Mouse (Mus musculus) adrenal gland, postnatal 10 days (tissue): ENCODE results near the gene Med20. TPM values are rescaled to one million over a fixed set of nuclear protein-coding genes. Genes with fewer than 3 reads are reported as not detected.
"Not testable (repeated sequence)": the region's sequence is repeated elsewhere in the genome, so short reads cannot be mapped to it uniquely, and the experiment has no call there.

ENCODE experiments used
- DNase-seq: peaks from one replicate; pipeline ENCODE4 v3.0.0; 2021; ENCODE audit warnings: mixed read lengths
- total RNA-seq, 2 experiments: library from RNA; stranded (reverse); gene quantifications; 2 replicates each; pipeline ENCODE4 v1.2.3; 2021

The Med20 gene
- total RNA-seq, 2 experiments from 2014 or later = 38.1 to 39.8 TPM

GRCm38 (mm10) chr17:47626031-47626430 lies 14.6 kb downstream of the Med20 start:
- DNase-seq = no peak

DNA sequence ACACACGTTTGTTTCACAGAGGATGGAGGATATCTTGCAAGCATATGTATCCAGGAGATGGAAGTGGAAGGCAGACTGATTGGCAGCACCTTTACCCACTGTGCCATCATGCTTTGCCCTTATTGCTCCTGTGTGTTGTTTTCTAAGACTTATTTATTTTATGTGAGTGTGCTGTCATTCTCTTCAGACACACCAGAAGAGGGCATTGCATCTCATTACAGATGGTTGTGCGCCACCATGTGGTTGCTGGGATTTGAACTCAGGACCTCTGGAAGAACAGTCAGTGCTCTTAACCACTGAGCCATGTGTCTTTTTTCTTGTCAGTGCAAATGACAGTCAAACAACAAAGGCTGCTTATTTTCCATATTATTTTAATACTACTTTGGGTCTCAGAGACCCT lies 16.4 kb downstream of the Med20 start:
- DNase-seq = no peak

GRCm38 (mm10) chr17:47628851-47629676 lies 17.7 kb downstream of the Med20 start:
- DNase-seq = peak; percentile 98

DNA sequence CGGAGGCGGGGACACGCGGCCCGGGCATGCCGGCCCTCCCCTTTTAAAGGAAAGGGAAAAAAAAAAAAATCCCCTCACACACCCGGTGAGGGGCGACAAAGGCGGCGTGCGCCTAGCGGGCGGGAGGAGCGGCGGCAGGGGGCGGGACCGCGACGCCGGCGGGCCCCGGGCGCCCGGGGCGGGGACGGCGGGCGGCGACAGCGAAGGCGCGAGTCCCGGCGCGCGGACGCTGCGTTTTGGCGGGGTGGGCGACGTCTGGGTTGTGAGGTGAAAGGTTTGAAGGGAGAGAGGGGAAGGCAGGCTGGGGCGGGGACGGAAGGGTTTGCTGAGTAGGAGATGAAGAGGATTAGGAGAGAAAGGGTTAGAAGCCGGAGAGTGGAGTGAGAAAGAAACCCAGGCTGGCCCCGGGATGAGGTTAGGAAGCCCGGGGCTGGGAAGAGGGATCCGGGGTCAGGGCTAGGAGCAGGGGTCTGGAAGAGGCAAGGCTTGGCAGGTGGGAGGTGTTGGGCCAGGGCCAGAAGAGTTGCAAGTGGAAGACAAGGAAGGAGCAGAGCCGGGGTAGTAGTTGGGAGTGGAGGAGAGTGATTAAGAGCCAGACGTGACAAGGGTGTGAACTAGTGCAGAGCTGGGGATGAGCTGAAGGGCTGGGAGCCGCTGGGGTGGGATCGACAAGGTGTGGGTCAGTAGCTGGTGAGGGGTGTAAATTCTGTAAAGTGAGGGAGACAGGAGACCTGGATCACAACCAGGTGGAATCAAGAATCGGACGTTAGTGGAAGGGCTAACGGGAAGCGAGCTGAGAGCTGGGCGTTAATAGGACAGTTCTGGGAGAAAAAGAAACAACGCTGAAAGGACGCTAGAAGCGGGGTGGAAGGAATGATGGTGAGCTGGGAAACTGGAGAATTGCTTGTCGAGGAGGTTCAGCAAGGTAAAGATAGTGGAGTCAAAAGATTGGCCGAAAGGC lies 18.6 kb downstream of the Med20 start:
- DNase-seq = no peak

- no peak for DNase-seq
Observed at GRCm38 (mm10) chr17:47630678-47631065, 19.3 kb downstream of the Med20 start, which contains the start of gene Usp49. Gene Usp49, plus strand, starts transcription at chr17:47630690.

DNA sequence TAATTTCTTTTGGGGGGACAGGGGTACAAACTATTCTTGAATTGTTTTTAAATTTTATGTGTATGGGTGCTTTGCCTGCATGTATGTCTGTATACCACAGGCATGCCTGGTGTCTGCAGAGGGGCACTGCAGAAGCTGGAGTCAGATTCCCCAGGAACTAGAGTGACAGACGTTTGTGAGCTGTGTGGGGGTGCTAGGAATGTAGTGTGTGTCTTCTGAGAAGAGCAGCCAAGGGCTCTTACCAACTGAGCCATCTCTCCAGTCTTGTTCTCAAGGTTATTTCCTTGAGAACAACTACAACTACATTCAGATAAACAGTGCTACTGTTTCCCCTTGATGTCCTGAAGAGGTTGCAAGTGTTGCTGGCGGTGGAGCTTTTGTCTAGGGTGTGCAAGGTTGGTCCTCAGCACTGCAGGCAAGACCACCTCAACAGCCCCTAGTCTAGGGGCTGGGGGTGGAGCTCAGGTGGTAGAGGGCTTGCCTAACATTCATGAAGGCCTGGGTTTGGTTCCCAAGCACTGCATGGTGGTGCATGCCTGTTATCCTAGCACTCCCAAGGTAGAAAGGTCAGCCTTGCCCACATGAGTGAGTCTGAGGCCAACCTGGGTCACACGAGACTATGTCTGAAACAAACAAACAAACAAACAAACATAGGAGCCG lies 20.9 kb downstream of the Med20 start:
- no peak for DNase-seq

DNA sequence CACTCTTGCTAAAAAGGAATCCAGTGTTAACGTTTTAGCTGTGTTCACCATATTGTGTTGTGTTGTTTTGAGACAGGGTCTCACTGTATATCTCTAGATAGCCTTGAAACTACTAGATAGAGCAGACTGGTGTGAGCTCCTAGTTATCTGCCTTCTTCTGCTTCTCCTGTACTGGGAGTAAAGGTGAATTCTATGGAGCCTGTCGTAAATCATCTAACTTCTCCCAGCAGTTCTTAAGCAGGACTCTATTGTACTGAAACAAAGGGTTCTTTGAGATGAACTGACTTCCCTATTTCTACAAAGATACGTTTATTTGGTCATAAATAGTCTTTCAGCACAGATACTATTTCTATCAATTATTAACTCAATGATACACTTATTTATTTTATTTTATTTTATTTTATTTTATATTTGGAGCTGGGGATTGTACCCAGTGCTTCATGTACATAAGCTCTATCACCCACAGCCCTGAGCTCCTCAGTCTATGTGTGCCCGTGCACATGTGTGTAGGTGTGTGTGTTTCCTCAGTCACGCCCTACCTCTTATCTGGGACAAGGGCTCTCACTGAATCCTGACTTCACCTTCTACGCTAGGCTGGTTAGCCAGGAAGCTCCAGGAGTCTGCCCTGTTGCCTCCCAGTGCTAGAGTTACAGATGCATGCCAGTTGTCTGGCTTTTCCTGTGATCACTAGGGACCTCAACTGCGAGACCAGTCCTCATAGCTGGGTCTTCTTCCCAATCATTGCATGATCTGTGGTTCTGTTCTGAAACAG lies 22.8 kb downstream of the Med20 start:
- no peak for DNase-seq

GRCm38 (mm10) chr17:47642992-47643391 lies 31.6 kb downstream of the Med20 start:
- no peak for DNase-seq

- DNase-seq = peak; percentile 77
Observed at GRCm38 (mm10) chr17:47646683-47647082, 35.3 kb downstream of the Med20 start.

DNA sequence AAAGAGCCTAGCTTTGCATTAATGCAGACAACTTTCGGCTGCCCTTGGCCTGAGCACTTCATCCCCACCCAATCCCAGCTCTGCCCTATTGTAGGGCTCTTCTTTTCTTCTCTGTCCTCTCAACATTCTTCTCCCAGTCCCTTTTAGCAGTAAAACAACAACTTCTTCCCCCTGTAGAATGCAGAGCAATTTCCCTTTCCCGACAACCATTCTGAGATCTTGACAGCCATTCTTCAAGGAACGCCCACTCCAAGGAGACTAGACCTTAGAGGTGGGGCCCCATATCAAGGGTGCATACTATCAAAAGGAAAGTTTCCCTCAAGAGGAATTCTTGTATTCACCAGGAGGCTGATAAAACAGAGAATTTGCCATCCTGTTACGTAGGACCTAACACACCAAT lies 37.6 kb downstream of the Med20 start:
- no peak for DNase-seq

GRCm38 (mm10) chr17:47651953-47652352 lies 40.6 kb downstream of the Med20 start:
- DNase-seq = no peak

DNA sequence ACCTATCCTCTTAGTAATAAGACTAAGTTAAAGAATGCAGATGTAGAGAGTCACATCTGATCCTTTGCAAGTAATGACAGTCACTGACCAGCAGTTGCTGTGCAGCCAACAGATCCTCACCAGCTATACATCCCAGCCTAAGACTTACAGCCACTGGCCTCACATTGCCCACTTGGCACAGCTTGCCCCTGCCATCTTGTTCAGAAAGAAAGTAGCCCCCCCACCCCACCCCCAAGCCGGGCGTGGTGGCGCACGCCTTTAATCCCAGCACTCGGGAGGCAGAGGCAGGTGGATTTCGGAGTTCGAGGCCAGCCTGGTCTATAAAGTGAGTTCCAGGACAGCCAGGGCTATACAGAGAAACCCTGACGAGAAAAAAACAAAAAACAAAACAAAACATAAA lies 43.0 kb downstream of the Med20 start:
- not testable (repeated sequence) for DNase-seq

- DNase-seq = no peak
Observed at GRCm38 (mm10) chr17:47655697-47656096, 44.3 kb downstream of the Med20 start.

DNA sequence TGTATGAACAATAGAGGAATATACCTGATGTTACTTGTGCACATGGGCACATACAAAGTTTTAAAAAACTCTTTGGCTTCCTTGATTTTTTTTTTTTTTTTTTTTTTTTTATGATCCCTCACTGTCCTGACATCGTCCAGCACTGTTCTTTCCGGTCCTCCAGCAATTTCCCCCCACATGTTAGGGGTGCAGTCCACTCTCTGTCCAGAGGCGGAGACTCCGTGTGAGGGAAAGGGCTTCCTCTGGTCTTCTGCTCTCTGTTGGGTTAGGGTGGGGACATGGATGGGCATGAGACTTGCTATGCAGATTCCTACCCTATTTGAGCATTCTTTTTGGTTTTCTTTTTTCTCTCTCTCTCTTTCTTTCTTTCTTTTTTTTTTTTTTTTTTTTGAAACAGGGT lies 46.5 kb downstream of the Med20 start:
- no peak for DNase-seq

- no peak for DNase-seq
Observed at GRCm38 (mm10) chr17:47658741-47659243, 47.4 kb downstream of the Med20 start.

DNA sequence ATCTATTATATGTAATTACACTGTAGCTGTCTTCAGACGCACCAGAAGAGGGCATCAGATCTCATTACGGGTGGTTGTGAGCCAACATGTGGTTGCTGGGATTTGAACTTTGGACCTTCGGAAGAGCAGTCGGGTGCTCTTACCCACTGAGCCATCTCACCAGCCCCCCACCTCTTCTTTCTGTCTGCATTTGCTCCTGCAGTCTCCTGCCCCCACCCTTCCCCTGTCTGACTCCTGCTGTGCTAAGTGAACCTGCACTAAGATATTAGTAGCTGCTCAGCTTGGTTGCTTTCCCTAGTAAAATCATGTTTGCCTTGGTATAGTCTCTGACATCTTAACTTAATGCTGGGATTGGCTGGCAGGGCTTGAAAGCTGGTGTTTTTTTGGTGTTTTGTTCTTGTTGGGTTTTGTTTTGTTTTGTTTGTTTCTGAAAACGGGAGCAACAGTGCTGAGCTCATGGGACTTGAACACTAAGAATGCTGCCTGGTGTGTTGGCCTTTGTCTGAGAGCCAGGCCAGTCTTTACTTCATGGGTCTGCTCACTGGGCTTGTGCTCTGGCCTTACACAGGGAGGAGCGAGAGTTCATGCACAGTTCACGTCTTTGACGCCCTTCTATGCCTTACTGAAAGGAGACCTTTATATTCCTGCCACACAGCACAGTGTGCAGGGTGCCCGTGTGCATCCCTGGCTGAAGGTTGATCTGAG lies 51.8 kb downstream of the Med20 start:
- DNase-seq = no peak

- DNase-seq = no peak
Observed at GRCm38 (mm10) chr17:47664474-47664873, 53.1 kb downstream of the Med20 start.

- DNase-seq = no peak
Observed at GRCm38 (mm10) chr17:47669166-47669565, 57.8 kb downstream of the Med20 start.

GRCm38 (mm10) chr17:47671988-47672310 lies 60.6 kb downstream of the Med20 start:
- DNase-seq = no peak

- DNase-seq = peak; percentile 83
Observed at GRCm38 (mm10) chr17:47672311-47673111, 61.1 kb downstream of the Med20 start.
